Mouse (Mus musculus): ENCODE results near the gene Trib2. TPM values are rescaled to one million over a fixed set of nuclear protein-coding genes. Genes with fewer than 3 reads are reported as not detected.
A peak's percentile ranks its signal among the peaks of the same experiment; 100 is the strongest.

Gene Trib2
- total and polyA plus RNA-seq, 3 experiments = 15.4 to 32.7 (median 20.4) TPM

- H3K9ac ChIP-seq (ENCODE audit: low read depth, low read length) = no peak overlapping the region
- H3K36me3 ChIP-seq (ENCODE audit: control insufficient read depth, insufficient read depth, low read length) = no peaks in the 10 kb centered on the region
- H3K27me3 ChIP-seq (ENCODE audit: control insufficient read depth, insufficient read depth, low read length) = no peaks in the 10 kb centered on the region
- H3K79me2 ChIP-seq (replicated peaks; ENCODE audit: control insufficient read depth, insufficient read depth, low read length) = no peaks in the 10 kb centered on the region
- whole genome bisulfite sequencing = 80% methylated on average over 4 of the region's 4 CpGs
- intact Hi-C loops (cut with DNase I) = loop anchor here (5.0 kb wide), 1 partner anchor 47 kb away; no protein-coding TSS in a partner anchor
- H3K4me3 ChIP-seq = no peak overlapping the region
- DNase-seq = no peak
- H3K27ac ChIP-seq = no peak overlapping the region
- H3K4me1 ChIP-seq (ENCODE audit: control insufficient read depth, insufficient read depth, low read length) = peaks cover 5% of the 10 kb centered on the region
- TF ChIP-seq POLR2A (IDR thresholded peaks at IDR 0.05; ENCODE audit: insufficient read depth, low read depth, low read length) (no peak), EP300 (IDR thresholded peaks at IDR 0.05; ENCODE audit: insufficient read depth, low read depth, low read length) (no peak), CTCF (IDR thresholded peaks at IDR 0.05) (no peak)
These were observed 67.0 kb downstream of the Trib2 start for GRCm38 (mm10) chr12:15749646-15750195.

DNA sequence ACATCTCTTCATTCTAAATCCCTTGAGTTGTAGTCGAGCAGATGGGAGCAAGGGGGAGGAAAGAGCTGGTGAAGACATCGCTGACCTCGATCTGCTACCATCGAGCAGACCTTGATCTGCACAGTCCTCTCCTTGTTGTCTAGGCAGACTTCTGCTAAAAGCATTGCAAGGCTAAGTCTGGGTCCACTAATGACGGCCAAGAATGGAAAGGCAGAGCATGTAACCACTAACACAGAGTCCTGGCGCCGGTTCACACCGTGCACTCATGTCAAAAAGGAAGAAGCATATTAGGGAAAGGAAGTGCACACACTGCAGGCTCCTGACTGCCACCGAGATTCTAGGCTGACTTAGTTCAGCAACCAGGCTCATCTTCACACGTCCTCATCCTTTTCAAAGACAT, 71.0 kb downstream of the Trib2 start:
- Histone ChIP-seq H3K79me2 (replicated peaks; ENCODE audit: control insufficient read depth, insufficient read depth, low read length) (no peaks in the 10 kb centered on the region), H3K36me3 (ENCODE audit: control insufficient read depth, insufficient read depth, low read length) (no peaks in the 10 kb centered on the region), H3K27ac (peak overlapping the region; percentile 38), H3K4me3 (no peak overlapping the region), H3K27me3 (ENCODE audit: control insufficient read depth, insufficient read depth, low read length) (no peaks in the 10 kb centered on the region), H3K4me1 (ENCODE audit: control insufficient read depth, insufficient read depth, low read length) (peaks cover 5% of the 10 kb centered on the region), H3K9ac (ENCODE audit: low read depth, low read length) (no peak overlapping the region)
- WGBS = 40% methylated on average over 10 of the region's 10 CpGs
- intact Hi-C loops (cut with DNase I) = loop anchor here (2.0 to 5.0 kb wide), 2 partner anchors 27 to 43 kb away; no protein-coding TSS in a partner anchor
- DNase-seq = peak; percentile 43 to 53
- TF ChIP-seq CTCF (IDR thresholded peaks at IDR 0.05) = no peak
- 0 out of 2 replicates have a peak, but pooled peaks have one; percentile 30 for TF ChIP-seq EP300 (IDR thresholded peaks at IDR 0.05; ENCODE audit: insufficient read depth, low read depth, low read length)
- TF ChIP-seq POLR2A (IDR thresholded peaks at IDR 0.05; ENCODE audit: insufficient read depth, low read depth, low read length) = no peak

Small RNAs within 50 kb of the gene (microRNA-seq; reads per million reads assigned to microRNA genes)
- gene Mir6387 = 0 reads per million in 2 experiments

Measured in heart, adult 2 months (tissue).